Mouse (Mus musculus) CH12.LX (cell line): ENCODE measurements around the gene Snx13. TPM values are rescaled to one million over a fixed set of nuclear protein-coding genes. Genes with fewer than 3 reads are reported as not detected.

Source experiments
- DNase-seq: peaks from one replicate; pipeline ENCODE4 v3.0.0-alpha.2; 2013; ENCODE audit errors: extremely low read depth
- H3K27ac ChIP-seq: 2 replicates; pipeline ENCODE4 v1.5.1; 2012; ENCODE audit warnings: low read depth, mild to moderate bottlenecking, control low read depth, moderate library complexity; ENCODE audit not compliant: insufficient read depth
- H3K27me3 ChIP-seq: replicated peaks from 2 replicates; pipeline ENCODE3; 2012; ENCODE audit warnings: inconsistent platforms
- H3K36me3 ChIP-seq, 2 experiments: replicated peaks in 1 of 2; 2 replicates each; pipeline versions ENCODE3 to v1.6.1; 2012; ENCODE audit warnings: inconsistent platforms in 1 of 2, low read length in 1 of 2, mild to moderate bottlenecking in 1 of 2, mixed read lengths in 1 of 2, moderate library complexity in 1 of 2; ENCODE audit not compliant: control insufficient read depth in 1 of 2, insufficient read depth in 1 of 2
- H3K4me1 ChIP-seq, 2 experiments: 2 replicates each; pipeline ENCODE4 v1.6.1; 2012; ENCODE audit warnings: inconsistent platforms in 1 of 2, moderate library complexity in 1 of 2; ENCODE audit not compliant: insufficient read depth in 2 of 2, control insufficient read depth in 1 of 2
- H3K4me2 ChIP-seq: 2 replicates; pipeline ENCODE4 v1.6.1; 2012; ENCODE audit warnings: low read depth, mild to moderate bottlenecking, control low read depth; ENCODE audit not compliant: poor library complexity, insufficient read depth, severe bottlenecking
- H3K4me3 ChIP-seq, 3 experiments: fragments of 150-350 bp in 1 of 3; sonication (generic) in 1 of 3; replicated peaks in 1 of 3; 2 replicates each; pipeline versions ENCODE3 to v1.5.1; 2011 to 2012; ENCODE audit warnings: low read depth in 2 of 3, low read length in 2 of 3, mild to moderate bottlenecking in 2 of 3, moderate library complexity in 2 of 3, control low read depth in 1 of 3, improper control_type of control experiment in 1 of 3, inconsistent platforms in 1 of 3, mixed read lengths in 1 of 3; ENCODE audit not compliant: poor library complexity in 1 of 3
- H3K79me2 ChIP-seq: replicated peaks from 2 replicates; pipeline ENCODE4 v1.6.1; 2012; ENCODE audit warnings: mild to moderate bottlenecking, moderate library complexity; ENCODE audit not compliant: control insufficient read depth, poor library complexity, insufficient read depth, severe bottlenecking; ENCODE audit errors: extremely low read depth
- H3K9ac ChIP-seq: 2 replicates; pipeline ENCODE4 v1.6.1; 2012; ENCODE audit warnings: low read depth, mild to moderate bottlenecking, control low read depth, moderate library complexity; ENCODE audit not compliant: insufficient read depth
- H3K9me3 ChIP-seq: replicated peaks from 2 replicates; pipeline ENCODE3; 2012; ENCODE audit warnings: low read length, inconsistent platforms, mixed read lengths
- CHD1 ChIP-seq: IDR thresholded peaks from 2 replicates; pipeline ENCODE4 v1.6.1; 2012; ENCODE audit warnings: low read depth, low read length, improper control_type of control experiment, inconsistent platforms
- CTCF ChIP-seq, 2 experiments: IDR thresholded peaks in 1 of 2; conservative IDR thresholded peaks in 1 of 2; 2 replicates each; pipeline ENCODE4 v1.5.1; 2011 to 2012; ENCODE audit warnings: low read depth in 2 of 2, low read length in 2 of 2, improper control_type of control experiment in 1 of 2, inconsistent platforms in 1 of 2, mild to moderate bottlenecking in 1 of 2, moderate library complexity in 1 of 2
- E2F4 ChIP-seq: IDR thresholded peaks from 2 replicates; pipeline ENCODE4 v1.6.1; 2011; ENCODE audit warnings: low read depth, low read length, improper control_type of control experiment; ENCODE audit not compliant: insufficient replicate concordance
- ELF1 ChIP-seq: IDR thresholded peaks from 2 replicates; pipeline ENCODE4 v1.6.1; 2014; ENCODE audit warnings: low read depth, mild to moderate bottlenecking, inconsistent platforms, low read length, improper control_type of control experiment
- EP300 ChIP-seq: IDR thresholded peaks from 2 replicates; pipeline ENCODE4 v1.6.1; 2011; ENCODE audit warnings: low read length, improper control_type of control experiment
- ETS1 ChIP-seq: conservative IDR thresholded peaks from 2 replicates; pipeline ENCODE4 v1.6.1; 2012; ENCODE audit warnings: low read depth, mild to moderate bottlenecking, inconsistent platforms, low read length, improper control_type of control experiment, moderate library complexity
- HCFC1 ChIP-seq: IDR thresholded peaks from 2 replicates; pipeline ENCODE4 v1.6.1; 2012; ENCODE audit warnings: low read depth, mild to moderate bottlenecking, inconsistent platforms, low read length, improper control_type of control experiment
- IRF4 ChIP-seq: IDR thresholded peaks from 2 replicates; pipeline ENCODE4 v1.6.1; 2014; ENCODE audit warnings: low read depth, mild to moderate bottlenecking, inconsistent platforms, low read length, improper control_type of control experiment
- JUN ChIP-seq: IDR thresholded peaks from 2 replicates; pipeline ENCODE4 v1.6.1; 2011; ENCODE audit warnings: low read depth, mild to moderate bottlenecking, low read length, improper control_type of control experiment, moderate library complexity; ENCODE audit not compliant: insufficient read depth
- JUND ChIP-seq: conservative IDR thresholded peaks from 2 replicates; pipeline ENCODE4 v1.6.1; 2011; ENCODE audit warnings: low read depth, low read length, improper control_type of control experiment
- KAT2A ChIP-seq: IDR thresholded peaks from 2 replicates; pipeline ENCODE4 v1.6.1; 2012; ENCODE audit warnings: low read length, improper control_type of control experiment, inconsistent platforms; ENCODE audit not compliant: insufficient replicate concordance
- MAFK ChIP-seq: IDR thresholded peaks from 2 replicates; pipeline ENCODE4 v1.6.1; 2011; ENCODE audit warnings: low read length, improper control_type of control experiment; ENCODE audit not compliant: insufficient replicate concordance
- MEF2A ChIP-seq: IDR thresholded peaks from 2 replicates; pipeline ENCODE4 v1.6.1; 2014; ENCODE audit warnings: low read depth, mild to moderate bottlenecking, inconsistent platforms, low read length, improper control_type of control experiment, borderline replicate concordance
- MYC ChIP-seq: IDR thresholded peaks from 2 replicates; pipeline ENCODE4 v1.6.1; 2011; ENCODE audit warnings: low read depth, mild to moderate bottlenecking, improper control_type of control experiment, low read length
- NELFE ChIP-seq: IDR thresholded peaks from 2 replicates; pipeline ENCODE4 v1.6.1; 2011; ENCODE audit warnings: low read depth, low read length, improper control_type of control experiment
- NRF1 ChIP-seq: IDR thresholded peaks from 2 replicates; pipeline ENCODE4 v1.6.1; 2014; ENCODE audit warnings: low read depth, mild to moderate bottlenecking, inconsistent platforms, low read length, improper control_type of control experiment, moderate library complexity
- PAX5 ChIP-seq: IDR thresholded peaks from 2 replicates; pipeline ENCODE4 v1.6.1; 2012; ENCODE audit warnings: low read length, inconsistent platforms, mixed read lengths
- RAD21 ChIP-seq: IDR thresholded peaks from 2 replicates; pipeline ENCODE4 v1.6.1; 2011; ENCODE audit warnings: low read depth, mild to moderate bottlenecking, low read length, improper control_type of control experiment, moderate library complexity
- SMC3 ChIP-seq: IDR thresholded peaks from 2 replicates; pipeline ENCODE4 v1.6.1; 2011; ENCODE audit warnings: low read depth, low read length, improper control_type of control experiment
- UBTF ChIP-seq: IDR thresholded peaks from 2 replicates; pipeline ENCODE4 v1.6.1; 2012; ENCODE audit warnings: low read depth, mild to moderate bottlenecking, inconsistent platforms, low read length, improper control_type of control experiment, moderate library complexity
- ZC3H11A ChIP-seq: IDR thresholded peaks from 2 replicates; pipeline ENCODE4 v1.6.1; 2012; ENCODE audit warnings: low read depth, mild to moderate bottlenecking, inconsistent platforms, low read length, improper control_type of control experiment
- dilution Hi-C: fragments of 300-500 bp; cut with MboI; formaldehyde crosslinking; loops from 2 replicates; pipeline ENCODE4 v1.14.3; 2020; ENCODE audit warnings: low sequenced_read_pairs; ENCODE audit not compliant: extremely low pct_unique_long_range_greater_than_20kb, extremely low pct_ligation_motif_present
- in situ Hi-C: fragments of 300-500 bp; cut with MboI; formaldehyde crosslinking; loops from 3 replicates; pipeline ENCODE4 v1.14.3; 2019; ENCODE audit warnings: low sequenced_read_pairs, low pct_ligation_motif_present, low pct_unique_long_range_greater_than_20kb, mixed read lengths
- polyA plus RNA-seq: library from polyadenylated mRNA; unstranded; fragments of >175 nt; gene quantifications from 2 replicates; pipeline ENCODE4 v1.2.1, GENCODE M21; 2012; ENCODE audit warnings: low read depth; ENCODE audit not compliant: insufficient read length
- total RNA-seq, 2 experiments: library from RNA; depleted of rRNA; stranded (reverse); fragments of 300-350 nt in 1 of 2; fragments of >200 nt in 1 of 2; gene quantifications; 2 replicates each; pipeline ENCODE4 v1.2.3; 2012 to 2014

Gene Snx13
- total and polyA plus RNA-seq, 3 experiments: 7.0 to 12.2 (median 11.4) TPM

GRCm38 (mm10) chr12:35161690-35162089, 114.7 kb downstream of the Snx13 start:
- in situ Hi-C loops: no loop called here

GRCm38 (mm10) chr12:35170275-35170674, 123.3 kb downstream of the Snx13 start:
- no peak for TF ChIP-seq ETS1
- no peak for TF ChIP-seq MAFK
- TF ChIP-seq KAT2A: no peak
- TF ChIP-seq UBTF: no peak
- no peak for TF ChIP-seq RAD21
- TF ChIP-seq NRF1: no peak
- no peak for TF ChIP-seq HCFC1
- no peak for TF ChIP-seq EP300
- TF ChIP-seq JUND: no peak
- TF ChIP-seq CHD1: no peak
- no peak for TF ChIP-seq PAX5
- no peak for TF ChIP-seq MEF2A
- TF ChIP-seq JUN: no peak
- TF ChIP-seq, all 38 proteins: peak for 0
- H3K27ac ChIP-seq: no peak overlapping the region
- H3K4me3 ChIP-seq: no peak overlapping the region
- no peaks in the 10 kb centered on the region for H3K9me3 ChIP-seq
- no peaks in the 10 kb centered on the region; a peak in 1 of 4 replicates for H3K4me1 ChIP-seq
- no peaks in the 10 kb centered on the region for H3K79me2 ChIP-seq
- in situ Hi-C loops: no loop called here
- H3K4me2 ChIP-seq: no peak overlapping the region
- H3K27me3 ChIP-seq: no peaks in the 10 kb centered on the region
- H3K9ac ChIP-seq: no peak overlapping the region
- dilution Hi-C loops: no loop called here
- no peaks in the 10 kb centered on the region for H3K36me3 ChIP-seq
- no peak for DNase-seq

More at GRCm38 (mm10) chr12:35161690-35162089, 114.7 kb downstream of the Snx13 start:
- no peak for TF ChIP-seq UBTF
- peak; percentile 85 for TF ChIP-seq SMC3
- peak; percentile 33; the same call in 1 of the 2 replicates for TF ChIP-seq ZC3H11A
- TF ChIP-seq CTCF (conservative IDR thresholded peaks at IDR 0.05 in 1 of 2, IDR thresholded peaks at IDR 0.05 in 1 of 2; ENCODE audit: low read depth in 2 of 2, low read length in 2 of 2): peak in 1 of 2 experiments; percentile 76; a peak in 2 of 4 replicates
- no peak for TF ChIP-seq JUN
- peak; percentile 79 for TF ChIP-seq RAD21
- no peak for TF ChIP-seq NELFE
- no peak for TF ChIP-seq IRF4
- TF ChIP-seq ELF1: no peak
- no peak for TF ChIP-seq MYC
- TF ChIP-seq E2F4: no peak
- Histone ChIP-seq H3K4me3 (no peak overlapping the region), H3K79me2 (no peaks in the 10 kb centered on the region), H3K4me1 (peaks cover 4 to 19% of the 10 kb centered on the region in 2 experiments), H3K9ac (no peak overlapping the region), H3K36me3 (no peaks in the 10 kb centered on the region), H3K9me3 (no peaks in the 10 kb centered on the region), H3K27me3 (no peaks in the 10 kb centered on the region), H3K27ac (no peak overlapping the region), H3K4me2 (no peak overlapping the region)
- dilution Hi-C loops: no loop called here
- peak; percentile 25 for DNase-seq
